Mouse (Mus musculus): ENCODE measurements around the gene Thrap3. TPM values are rescaled to one million over a fixed set of nuclear protein-coding genes. Genes with fewer than 3 reads are reported as not detected.

Thrap3 gene
- 251 and 256 TPM in 2 replicates for polyA plus RNA-seq (2016; fragmentation: Nextera tagmentation; extraction: Ambion mirVana)

- peaks cover 36% of the 10 kb centered on the region for H3K4me1 ChIP-seq
- H3K36me3 ChIP-seq (replicated peaks), result peaks cover 32% of the 10 kb centered on the region
- no peaks in the 10 kb centered on the region for H3K27me3 ChIP-seq (ENCODE audit: poor library complexity, severe bottlenecking)
- peak within 1 kb of the TSS; percentile 97 for H3K27ac ChIP-seq
- peak; percentile 97 for DNase-seq (ENCODE audit: extremely low spot score, low spot score)
- H3K9me3 ChIP-seq, result no peaks in the 10 kb centered on the region
- H3K4me3 ChIP-seq, result peak within 1 kb of the TSS; percentile 85
- under 1% methylated on average over 69 of the region's 75 CpGs for WGBS
These were observed at the start of gene Thrap3 for GRCm38 (mm10) chr4:126202303-126203181. Gene Thrap3 (minus strand): TSS chr4:126202760.

- Histone ChIP-seq H3K4me1 (peaks cover 88% of the 10 kb centered on the region), H3K4me3 (peak overlapping the region; percentile 18), H3K36me3 (replicated peaks) (peaks cover 54% of the 10 kb centered on the region), H3K27me3 (ENCODE audit: poor library complexity, severe bottlenecking) (no peaks in the 10 kb centered on the region), H3K9me3 (no peaks in the 10 kb centered on the region), H3K27ac (peak overlapping the region; percentile 75)
- DNase-seq (ENCODE audit: extremely low spot score, low spot score), result no peak
- 67% methylated on average over 11 of the region's 11 CpGs for WGBS
These were observed 49.2 kb upstream of the Thrap3 start for GRCm38 (mm10) chr4:126251655-126252254.

- Histone ChIP-seq H3K27me3 (ENCODE audit: poor library complexity, severe bottlenecking) (no peaks in the 10 kb centered on the region), H3K36me3 (replicated peaks) (peaks cover 65% of the 10 kb centered on the region), H3K4me1 (peaks cover 82% of the 10 kb centered on the region), H3K4me3 (peak overlapping the region; percentile 14; the same call in 1 of the 2 replicates), H3K27ac (0 out of 2 replicates have a peak overlapping the region, but pooled peaks have one; percentile 51), H3K9me3 (no peaks in the 10 kb centered on the region)
- WGBS, result 58% methylated on average over 4 of the region's 4 CpGs
- DNase-seq (ENCODE audit: extremely low spot score, low spot score), result no peak
These were observed 48.1 kb upstream of the Thrap3 start for GRCm38 (mm10) chr4:126250659-126251058.

GRCm38 (mm10) chr4:126248261-126248868, 45.8 kb upstream of the Thrap3 start:
- 15% methylated on average over 11 of the region's 11 CpGs for WGBS
- H3K36me3 ChIP-seq (replicated peaks), result peaks cover 81% of the 10 kb centered on the region
- H3K27ac ChIP-seq, result peak overlapping the region; percentile 68
- peaks cover 63% of the 10 kb centered on the region for H3K4me1 ChIP-seq
- no peaks in the 10 kb centered on the region for H3K9me3 ChIP-seq
- no peak overlapping the region; the same call in 1 of the 2 replicates for H3K4me3 ChIP-seq
- DNase-seq (ENCODE audit: extremely low spot score, low spot score), result no peak
- H3K27me3 ChIP-seq (ENCODE audit: poor library complexity, severe bottlenecking), result no peaks in the 10 kb centered on the region

- 82% methylated on average over 13 of the region's 13 CpGs for WGBS
These were observed 43.8 kb upstream of the Thrap3 start for GRCm38 (mm10) chr4:126246202-126246889.

GRCm38 (mm10) chr4:126242510-126242909, 40.0 kb upstream of the Thrap3 start:
- no peak overlapping the region for H3K4me3 ChIP-seq
- H3K9me3 ChIP-seq, result no peaks in the 10 kb centered on the region
- H3K27me3 ChIP-seq (ENCODE audit: poor library complexity, severe bottlenecking), result 0 out of 2 replicates have a peak, but pooled peaks cover 4% of the 10 kb centered on the region
- 97% methylated on average over 6 of the region's 6 CpGs for WGBS
- no peak for DNase-seq (ENCODE audit: extremely low spot score, low spot score)
- peaks cover 17% of the 10 kb centered on the region for H3K4me1 ChIP-seq
- H3K36me3 ChIP-seq (replicated peaks), result peaks cover 97% of the 10 kb centered on the region
- H3K27ac ChIP-seq, result no peak overlapping the region

More at GRCm38 (mm10) chr4:126246202-126246889, 43.8 kb upstream of the Thrap3 start:
- Histone ChIP-seq H3K27ac (no peak overlapping the region), H3K36me3 (replicated peaks) (peaks cover 84% of the 10 kb centered on the region), H3K27me3 (ENCODE audit: poor library complexity, severe bottlenecking) (no peaks in the 10 kb centered on the region), H3K9me3 (no peaks in the 10 kb centered on the region), H3K4me1 (peaks cover 42% of the 10 kb centered on the region), H3K4me3 (no peak overlapping the region)
- no peak for DNase-seq (ENCODE audit: extremely low spot score, low spot score)

- Histone ChIP-seq H3K9me3 (no peaks in the 10 kb centered on the region), H3K27me3 (ENCODE audit: poor library complexity, severe bottlenecking) (peaks cover 5% of the 10 kb centered on the region), H3K36me3 (replicated peaks) (peaks cover 97% of the 10 kb centered on the region), H3K4me1 (peaks cover 16% of the 10 kb centered on the region), H3K4me3 (no peak overlapping the region), H3K27ac (no peak overlapping the region)
- no peak for DNase-seq (ENCODE audit: extremely low spot score, low spot score)
- WGBS, result 71% methylated on average over 9 of the region's 9 CpGs
These were observed 39.4 kb upstream of the Thrap3 start for GRCm38 (mm10) chr4:126241956-126242355.

GRCm38 (mm10) chr4:126239862-126240475, 37.4 kb upstream of the Thrap3 start:
- peaks cover 9% of the 10 kb centered on the region for H3K27me3 ChIP-seq (ENCODE audit: poor library complexity, severe bottlenecking)
- peaks cover 18% of the 10 kb centered on the region for H3K4me1 ChIP-seq
- peaks cover 97% of the 10 kb centered on the region for H3K36me3 ChIP-seq (replicated peaks)
- WGBS, result 93% methylated on average over 13 of the region's 13 CpGs
- no peaks in the 10 kb centered on the region for H3K9me3 ChIP-seq
- H3K27ac ChIP-seq, result no peak overlapping the region
- DNase-seq (ENCODE audit: extremely low spot score, low spot score), result no peak
- H3K4me3 ChIP-seq, result no peak overlapping the region

GRCm38 (mm10) chr4:126237721-126238242, 35.2 kb upstream of the Thrap3 start:
- Histone ChIP-seq H3K4me1 (peaks cover 18% of the 10 kb centered on the region), H3K27me3 (ENCODE audit: poor library complexity, severe bottlenecking) (peaks cover 9% of the 10 kb centered on the region), H3K4me3 (no peak overlapping the region), H3K9me3 (no peaks in the 10 kb centered on the region), H3K36me3 (replicated peaks) (peaks cover 100% of the 10 kb centered on the region), H3K27ac (no peak overlapping the region)
- no peak for DNase-seq (ENCODE audit: extremely low spot score, low spot score)
- WGBS, result 75% methylated on average over 5 of the region's 5 CpGs

- Histone ChIP-seq H3K4me1 (peaks cover 18% of the 10 kb centered on the region), H3K4me3 (peak overlapping the region; percentile 8; the same call in 1 of the 2 replicates), H3K27ac (0 out of 2 replicates have a peak overlapping the region, but pooled peaks have one; percentile 48), H3K9me3 (no peaks in the 10 kb centered on the region), H3K27me3 (ENCODE audit: poor library complexity, severe bottlenecking) (peaks cover 9% of the 10 kb centered on the region), H3K36me3 (replicated peaks) (peaks cover 100% of the 10 kb centered on the region)
- WGBS, result 46% methylated on average over 61 of the region's 63 CpGs
- DNase-seq (ENCODE audit: extremely low spot score, low spot score), result no peak
These were observed 34.1 kb upstream of the Thrap3 start for GRCm38 (mm10) chr4:126236467-126237280.

GRCm38 (mm10) chr4:126235191-126235590, 32.6 kb upstream of the Thrap3 start:
- WGBS, result 95% methylated on average over 10 of the region's 10 CpGs
- H3K9me3 ChIP-seq, result no peaks in the 10 kb centered on the region
- no peak overlapping the region for H3K27ac ChIP-seq
- H3K36me3 ChIP-seq (replicated peaks), result peaks cover 100% of the 10 kb centered on the region
- peaks cover 9% of the 10 kb centered on the region for H3K27me3 ChIP-seq (ENCODE audit: poor library complexity, severe bottlenecking)
- no peak for DNase-seq (ENCODE audit: extremely low spot score, low spot score)
- no peak overlapping the region for H3K4me3 ChIP-seq
- H3K4me1 ChIP-seq, result peaks cover 18% of the 10 kb centered on the region

All from forebrain, embryonic 10.5 days (tissue).